Mouse (Mus musculus): ENCODE measurements around the gene Fam53b.

Fam53b gene

DNA sequence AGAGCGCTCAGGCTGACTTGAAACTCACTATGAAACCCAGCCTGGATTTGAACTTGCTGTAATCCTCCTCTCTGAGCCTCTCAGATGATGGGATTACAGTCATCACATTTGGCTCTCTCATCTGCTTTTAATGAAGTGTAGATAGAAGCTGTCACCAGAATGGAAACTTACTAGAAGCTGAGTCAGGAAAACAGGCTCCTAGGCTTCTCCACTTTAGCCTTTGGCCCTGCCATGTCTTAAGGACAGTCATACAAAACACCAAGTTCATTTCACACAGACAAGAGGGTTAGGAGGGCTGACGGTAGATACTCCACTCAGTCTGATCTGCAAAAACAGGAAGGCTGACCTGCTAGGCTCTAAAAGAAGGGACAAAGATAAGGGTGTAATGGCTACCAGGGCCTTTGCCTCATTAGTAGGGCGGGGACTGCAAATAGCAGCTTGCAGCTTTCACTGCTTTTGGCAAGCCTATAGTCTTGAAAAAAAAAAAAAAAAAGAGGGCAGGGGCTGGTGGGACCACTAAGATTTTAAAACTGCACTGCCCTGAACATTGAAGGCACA, 48.0 kb downstream of the Fam53b start:
- DNase-seq (ENCODE audit: low spot score) = no peak

DNA sequence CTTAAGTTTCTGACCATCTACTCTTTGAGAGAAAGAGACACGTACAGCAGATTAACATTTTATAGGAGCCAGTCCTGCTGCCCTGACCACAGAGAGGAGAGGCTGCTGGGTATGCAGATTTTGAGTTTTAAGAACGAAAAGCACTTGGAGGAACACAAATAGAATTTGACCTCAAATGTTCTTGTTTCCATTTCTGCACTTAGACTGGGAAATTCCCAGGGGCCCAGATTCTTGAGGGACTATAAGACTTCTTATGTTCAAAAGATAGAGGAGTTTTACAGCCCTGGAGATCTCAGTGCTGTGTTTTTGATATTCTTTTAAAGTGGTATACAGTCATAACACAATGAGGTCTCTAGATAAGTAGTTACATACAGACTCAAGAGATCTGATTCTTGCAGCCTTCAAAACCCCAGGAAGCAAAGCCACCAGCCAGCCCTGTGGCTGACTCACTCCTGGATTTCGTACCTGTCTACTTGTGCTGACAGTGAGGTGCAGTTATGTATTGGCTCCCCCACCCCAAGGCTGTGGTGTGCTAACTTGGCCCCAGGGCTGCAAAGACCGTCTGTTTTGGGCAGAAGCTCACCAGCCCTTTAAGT, 48.7 kb downstream of the Fam53b start:
- DNase-seq (ENCODE audit: low spot score) = no peak

DNA sequence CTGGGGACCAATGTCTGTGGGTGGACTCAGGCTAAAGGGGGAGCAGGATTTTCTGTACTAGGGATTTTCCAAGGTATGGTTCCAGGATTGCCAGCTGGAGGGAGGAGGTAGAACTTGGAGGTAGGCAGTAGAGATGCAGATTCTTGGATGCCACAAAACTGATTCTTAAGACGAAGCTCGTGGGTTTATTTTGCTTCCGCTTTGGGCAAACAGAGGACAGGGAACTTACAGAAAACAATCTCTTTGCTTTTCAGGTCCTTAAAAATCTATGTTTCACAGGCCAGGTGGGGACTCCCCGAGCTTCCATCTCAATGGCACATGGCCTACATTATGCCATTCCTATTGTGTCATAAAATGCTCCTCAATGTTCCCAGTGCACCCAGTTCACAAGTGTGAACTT, 49.4 kb downstream of the Fam53b start:
- DNase-seq (ENCODE audit: low spot score) = no peak

DNA sequence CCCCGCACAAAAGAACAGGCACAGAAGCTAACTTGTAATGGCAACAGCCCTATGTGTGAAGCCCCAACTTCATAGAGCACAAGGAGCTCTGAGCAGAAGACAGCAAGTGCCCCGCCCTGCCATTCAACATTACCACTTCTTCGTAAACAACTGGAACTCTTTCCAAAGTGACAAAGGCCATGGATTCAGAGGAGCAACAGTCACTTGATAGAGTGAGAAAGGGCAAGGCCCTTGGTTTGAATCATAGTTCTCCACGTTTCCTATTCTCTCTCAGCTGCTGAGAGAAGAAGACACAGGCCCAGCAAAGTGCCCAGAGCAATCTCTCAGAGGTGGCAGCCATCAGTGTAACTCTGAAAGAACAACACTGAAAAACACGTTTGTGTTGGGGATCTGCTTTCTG, 49.8 kb downstream of the Fam53b start:
- no peak for DNase-seq (ENCODE audit: low spot score)

DNA sequence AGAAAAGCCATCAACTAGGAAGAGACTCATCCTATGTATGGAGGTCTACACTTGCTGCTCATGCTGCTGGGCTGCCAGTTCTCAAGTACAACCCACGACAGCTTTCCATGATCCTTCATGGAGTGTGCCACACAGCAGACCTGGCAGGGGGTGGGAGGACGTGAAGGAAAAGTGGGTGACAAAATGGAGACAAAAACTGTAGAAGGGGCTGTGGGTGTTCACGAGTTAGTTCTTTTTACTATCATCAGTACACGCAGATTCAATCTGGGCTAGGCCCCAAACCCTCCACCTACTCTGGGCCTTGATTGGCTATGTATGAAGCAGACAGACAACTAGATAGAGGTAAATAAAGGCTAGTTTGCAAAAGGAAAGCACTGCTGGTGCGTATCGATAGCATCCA, 50.3 kb downstream of the Fam53b start:
- no peak for DNase-seq (ENCODE audit: low spot score)

DNA sequence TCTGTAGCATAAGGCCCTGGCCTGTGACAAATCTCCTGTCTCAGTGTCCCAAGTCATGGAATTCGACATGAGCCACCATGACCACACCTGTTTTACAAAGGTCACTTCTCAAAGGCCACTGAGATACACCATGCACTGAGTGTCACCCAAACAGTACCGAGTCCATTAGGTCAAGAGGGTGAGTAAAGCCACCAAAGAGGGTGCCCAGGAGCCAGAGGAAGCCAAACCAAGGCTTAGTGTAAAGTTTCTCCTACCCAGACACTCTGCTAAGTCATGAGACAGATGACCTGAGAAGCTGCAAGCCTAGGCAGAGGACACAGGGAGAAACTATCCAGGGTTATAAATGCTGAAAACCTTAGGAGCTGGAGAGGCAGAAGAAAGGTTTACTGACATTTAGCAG, 52.3 kb downstream of the Fam53b start:
- no peak for DNase-seq (ENCODE audit: low spot score)

DNA sequence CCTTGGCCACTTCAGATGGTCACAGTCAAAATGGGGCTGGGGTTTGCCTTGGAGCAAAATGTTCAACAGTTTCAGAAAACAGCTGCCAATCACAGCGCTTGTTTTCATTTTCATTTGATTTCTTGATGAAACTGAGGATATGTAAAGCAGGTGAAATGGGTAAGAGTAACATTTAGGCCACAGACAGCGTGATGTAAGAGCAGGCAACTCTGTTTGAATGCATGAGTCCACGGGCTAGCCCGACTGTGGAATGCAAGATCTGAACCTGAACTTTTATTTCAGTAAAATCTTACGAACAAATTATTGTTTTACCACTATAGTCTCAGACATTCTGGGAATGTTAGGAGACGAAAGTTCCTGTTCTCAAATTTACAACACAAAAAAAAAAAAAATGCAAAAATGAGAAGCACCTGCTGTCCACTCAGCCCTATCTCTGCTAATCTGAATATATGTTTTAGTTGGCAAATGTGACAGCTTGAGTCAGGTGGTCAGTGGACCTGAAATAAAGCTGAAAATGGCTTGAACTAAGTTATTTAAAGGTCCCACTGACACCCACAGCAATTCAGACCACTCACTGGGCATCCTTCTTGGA, 53.0 kb downstream of the Fam53b start:
- no peak for DNase-seq (ENCODE audit: low spot score)

DNA sequence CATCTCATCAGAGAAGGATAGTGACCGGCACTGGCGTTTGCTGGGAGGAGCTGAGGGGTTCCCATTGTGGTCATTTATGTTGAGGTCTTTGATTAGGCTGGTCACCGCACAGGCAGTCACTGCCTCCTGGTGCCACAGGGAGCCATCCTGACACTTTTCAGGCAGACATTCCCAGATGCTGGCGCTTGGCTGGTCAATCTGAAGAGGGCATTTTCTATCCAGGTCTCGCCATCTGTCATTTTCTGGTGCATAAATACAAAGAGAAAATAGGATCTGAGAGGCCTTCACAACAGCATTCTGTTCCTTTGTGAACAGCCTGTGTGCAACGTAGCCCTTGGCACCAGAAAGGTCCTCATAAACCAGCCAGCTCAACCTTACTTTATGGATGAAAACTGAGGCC, 53.8 kb downstream of the Fam53b start:
- DNase-seq (ENCODE audit: low spot score) = no peak

DNA sequence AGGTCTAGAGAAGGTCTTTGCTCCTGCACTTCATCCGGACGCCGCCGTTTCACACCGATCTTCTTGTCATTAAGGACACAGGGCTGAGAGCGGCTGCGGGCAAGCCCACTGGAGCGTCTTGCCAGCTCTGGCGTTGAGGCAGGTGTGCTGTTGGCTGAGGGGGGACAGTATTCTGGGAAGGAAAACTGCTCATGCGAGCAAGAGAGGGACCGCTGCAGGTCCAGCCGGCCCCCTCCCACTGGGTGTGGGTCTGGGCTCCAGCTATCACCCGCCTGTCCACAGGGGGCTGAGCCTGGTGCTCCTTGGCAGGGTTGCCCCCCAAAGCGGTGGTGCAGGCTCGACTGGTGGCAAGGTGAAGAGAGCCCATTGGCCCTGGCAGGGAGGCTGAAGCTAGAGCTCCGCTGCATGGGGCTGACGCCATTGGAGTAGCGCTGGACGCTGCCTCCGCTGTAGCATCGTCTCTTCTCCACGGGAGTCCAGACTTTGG, 54.2 kb downstream of the Fam53b start:
- no peak for DNase-seq (ENCODE audit: low spot score)

DNA sequence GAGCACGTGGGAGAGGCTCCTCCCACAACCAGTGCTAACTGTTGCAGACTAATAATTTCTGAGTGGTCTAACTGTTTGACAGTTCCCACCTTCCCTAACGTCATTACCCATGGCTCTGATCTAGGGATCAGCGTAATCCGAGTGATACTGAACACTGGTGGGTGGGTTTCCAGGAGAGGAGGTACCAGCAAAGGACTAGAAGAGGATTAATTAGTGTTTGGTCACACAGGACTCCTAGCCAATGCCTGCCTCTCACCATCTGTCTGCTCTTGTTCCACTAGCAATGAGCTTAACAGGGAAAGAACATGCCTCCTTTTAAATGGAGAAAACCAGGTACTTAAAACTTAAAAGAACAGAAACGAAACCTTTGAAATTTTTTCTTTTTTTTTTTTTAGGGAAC, 54.8 kb downstream of the Fam53b start:
- DNase-seq (ENCODE audit: low spot score) = no peak

DNA sequence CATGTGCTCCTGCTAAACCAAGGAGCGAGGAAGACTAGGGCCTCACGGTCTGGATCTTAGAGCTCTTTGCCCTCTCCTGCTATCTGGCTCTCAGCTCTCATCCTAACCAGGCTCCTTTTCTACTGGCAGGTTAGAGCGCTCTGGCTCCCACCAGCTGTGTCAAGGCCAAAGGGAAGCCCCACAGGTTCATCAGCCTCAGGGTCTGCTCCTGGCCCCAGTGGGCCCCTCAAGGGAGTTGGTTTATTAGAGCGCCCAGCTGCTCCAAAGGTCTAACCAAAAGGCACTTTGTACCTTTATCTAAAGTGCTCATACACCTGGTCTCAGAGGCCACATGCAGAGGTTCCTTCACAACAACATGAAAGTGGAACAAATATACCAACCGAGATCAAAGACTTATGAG, 57.4 kb downstream of the Fam53b start:
- no peak for DNase-seq (ENCODE audit: low spot score)

DNA sequence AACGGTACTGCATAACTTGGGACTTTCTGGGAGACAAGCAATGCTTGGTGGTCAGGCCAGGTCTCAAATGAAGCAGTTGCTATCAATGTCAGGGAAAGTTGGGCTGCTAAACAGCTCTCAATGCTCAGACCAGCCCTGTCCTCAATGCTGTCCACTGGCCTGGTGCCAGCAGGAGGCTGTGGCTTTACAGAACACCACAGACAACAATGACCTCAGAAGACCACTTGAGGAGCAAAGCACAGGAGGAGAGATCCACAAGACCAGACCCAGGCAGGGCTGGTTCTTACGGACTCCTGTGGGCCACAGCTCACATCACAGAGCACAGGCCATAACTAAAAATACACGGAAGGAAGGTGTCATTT, 59.3 kb downstream of the Fam53b start:
- no peak for DNase-seq (ENCODE audit: low spot score)

DNA sequence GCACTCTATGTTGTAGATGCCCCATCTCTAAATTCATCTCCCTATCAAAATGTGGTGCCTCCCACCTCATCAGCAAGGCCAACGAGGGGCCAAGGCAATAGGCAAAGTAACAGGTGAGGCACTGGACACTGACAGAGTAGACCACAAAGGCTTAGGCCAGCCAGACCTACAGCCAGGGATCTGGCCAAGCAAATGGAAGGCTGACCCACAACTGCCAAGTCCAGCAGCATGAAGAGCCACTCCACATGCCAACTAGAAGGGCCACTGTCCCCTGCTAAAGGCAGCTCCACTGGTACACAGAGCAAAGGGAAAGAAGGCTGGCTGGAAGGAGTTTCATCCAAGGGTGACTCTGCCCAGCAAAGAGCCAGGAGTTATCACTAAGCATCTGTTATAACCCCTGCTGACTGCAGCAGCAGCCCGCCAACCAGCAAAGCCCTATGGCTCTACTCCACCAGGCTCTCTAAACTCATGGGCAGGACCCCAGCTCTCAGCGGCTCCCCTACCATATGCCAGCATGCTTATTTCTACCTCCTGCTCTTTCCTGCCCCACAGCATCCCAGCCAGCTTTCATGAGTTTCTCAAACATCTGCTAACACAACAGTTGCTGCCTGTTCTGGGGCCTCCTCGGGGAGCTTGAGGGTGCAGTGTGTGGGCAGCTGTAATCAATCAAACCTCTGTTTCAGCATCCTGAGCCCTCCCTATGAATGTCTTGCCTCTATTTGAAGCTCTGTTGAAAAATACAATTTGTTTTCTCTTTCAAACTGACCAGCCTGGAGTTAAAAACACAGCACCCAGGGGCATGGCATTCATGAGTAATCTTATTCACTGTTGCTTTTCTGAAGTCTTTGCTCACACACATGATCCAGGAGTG, 59.9 kb downstream of the Fam53b start:
- no peak for DNase-seq (ENCODE audit: low spot score)

DNA sequence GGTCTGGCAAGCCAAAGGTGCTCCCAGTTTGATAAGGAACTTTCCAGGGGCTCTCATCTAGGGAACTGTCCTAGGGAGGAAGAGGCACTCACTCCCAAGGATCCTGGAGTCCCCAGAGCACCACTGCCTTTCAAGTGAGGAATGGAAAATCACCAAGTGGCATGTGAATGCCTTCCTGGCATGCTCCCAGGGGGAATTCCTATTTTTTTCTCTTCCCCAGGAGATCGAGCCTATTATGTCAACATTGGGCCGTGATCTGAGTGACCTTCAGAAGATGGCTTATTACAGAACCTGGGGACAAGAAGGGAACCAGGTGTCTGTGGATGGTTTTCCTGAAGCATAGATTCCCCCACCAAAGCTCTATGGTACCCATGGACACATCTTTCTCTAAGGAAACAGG, 62.0 kb downstream of the Fam53b start:
- DNase-seq (ENCODE audit: low spot score) = no peak

DNA sequence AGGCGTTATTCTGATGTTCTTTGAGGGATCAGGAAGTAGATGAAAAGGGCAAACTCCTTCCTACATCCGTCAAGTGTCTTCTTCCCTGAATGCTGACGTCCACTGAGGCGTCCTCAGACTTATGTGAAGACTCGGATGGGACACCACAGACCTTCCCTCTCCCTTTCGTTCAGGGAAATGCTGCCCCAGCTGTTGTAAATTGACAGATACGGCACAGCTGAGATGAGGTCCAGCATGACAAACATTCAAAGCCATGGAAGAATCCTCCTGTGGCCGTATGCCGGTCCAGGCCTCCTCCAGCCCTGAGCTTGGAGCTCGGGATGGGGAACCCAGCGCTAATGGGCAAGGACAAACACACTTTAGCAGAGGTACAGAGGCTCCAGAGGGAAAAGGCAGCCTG, 64.2 kb downstream of the Fam53b start:
- DNase-seq (ENCODE audit: low spot score) = no peak

DNA sequence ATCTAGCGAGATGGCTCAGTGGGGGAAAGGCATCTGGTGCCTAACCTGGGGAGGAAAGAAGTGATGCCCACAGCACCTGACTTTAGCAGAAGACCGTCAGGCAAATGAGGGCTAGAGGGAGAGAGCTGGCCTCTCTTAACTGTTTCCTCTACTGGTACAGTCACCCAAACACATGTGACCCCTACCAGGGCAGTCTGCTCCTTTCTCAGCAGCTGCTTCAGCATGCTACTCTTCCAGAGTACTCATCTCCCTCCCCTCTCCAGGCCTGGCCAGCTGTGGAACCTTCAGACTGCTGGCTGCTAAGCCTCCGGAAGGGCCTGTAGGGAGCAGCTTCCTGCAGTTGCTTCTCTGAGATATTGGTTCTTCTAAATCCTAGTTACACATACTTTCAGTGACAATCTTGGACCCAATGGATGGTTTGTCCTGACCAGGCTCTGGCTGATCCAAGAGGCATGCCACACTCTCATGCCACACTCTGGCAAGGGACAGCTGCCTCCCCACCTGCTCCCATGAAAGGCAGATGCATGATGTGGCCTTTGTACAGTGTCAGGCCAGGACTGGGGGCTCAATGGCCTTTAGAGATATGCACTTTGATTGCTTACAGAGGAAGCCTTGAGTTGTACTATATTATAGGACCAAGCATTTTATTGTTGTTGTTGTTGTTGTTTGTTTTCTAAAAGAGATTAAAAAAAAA, 65.5 kb downstream of the Fam53b start:
- no peak for DNase-seq (ENCODE audit: low spot score)

DNA sequence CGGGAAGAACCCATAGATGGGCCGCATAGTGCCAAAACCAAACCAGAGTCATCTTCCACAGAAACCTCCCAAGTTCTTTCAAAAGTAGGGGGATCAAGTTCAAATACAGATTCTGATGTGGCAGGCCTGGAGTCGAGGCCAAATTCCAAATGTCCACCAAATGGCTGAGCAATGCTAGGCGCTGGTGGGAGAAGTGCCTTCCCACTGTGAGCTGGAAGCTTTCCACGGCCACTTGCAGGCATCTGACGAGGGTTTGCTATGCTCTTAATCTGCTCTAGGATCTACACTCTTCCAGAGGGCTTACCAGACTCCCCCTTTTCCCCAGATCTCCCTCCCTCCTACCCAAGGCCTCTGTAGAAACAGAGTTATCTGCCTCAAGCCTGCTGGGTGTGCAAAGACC, 66.6 kb downstream of the Fam53b start:
- DNase-seq (ENCODE audit: low spot score) = no peak

DNA sequence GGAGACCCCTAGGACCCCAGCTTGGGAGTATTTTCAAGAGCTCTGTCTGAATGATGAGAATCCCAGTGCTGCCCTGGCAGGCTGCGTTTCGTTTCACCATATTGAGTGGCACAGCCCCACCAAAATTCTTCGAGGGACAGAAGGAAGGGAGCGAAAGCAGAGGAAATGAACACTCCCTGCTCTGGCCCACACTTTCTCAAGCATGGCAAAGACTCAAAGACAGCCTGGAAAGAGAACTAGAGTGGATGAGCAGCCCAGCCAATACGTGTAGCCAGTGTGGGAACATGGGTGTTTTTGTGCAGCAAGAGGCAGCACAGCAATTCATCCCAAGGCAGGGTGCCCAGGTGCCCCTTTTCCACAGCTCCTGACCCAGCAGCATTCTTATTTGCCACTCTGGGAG, 70.8 kb downstream of the Fam53b start:
- DNase-seq (ENCODE audit: low spot score) = no peak

DNA sequence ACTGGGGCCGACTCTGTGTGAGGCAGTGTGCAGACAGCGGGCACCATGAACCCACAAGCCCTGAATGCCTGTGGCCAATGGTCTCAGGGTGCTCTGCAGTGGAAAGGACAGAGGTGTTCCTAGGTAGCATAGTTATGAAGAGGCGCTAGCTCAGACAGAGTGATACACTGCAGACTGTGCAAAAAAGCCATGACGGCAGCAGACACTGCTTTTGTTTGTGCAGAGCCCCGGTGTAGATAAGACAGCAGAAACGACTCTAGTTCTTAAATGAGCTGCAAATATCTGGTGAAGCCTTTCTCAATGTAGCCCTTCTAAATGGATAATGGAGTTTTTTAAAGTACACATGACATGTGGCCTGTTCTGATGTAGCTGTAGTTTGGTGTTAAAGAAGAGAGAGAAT, 73.9 kb downstream of the Fam53b start:
- DNase-seq (ENCODE audit: low spot score) = no peak

DNA sequence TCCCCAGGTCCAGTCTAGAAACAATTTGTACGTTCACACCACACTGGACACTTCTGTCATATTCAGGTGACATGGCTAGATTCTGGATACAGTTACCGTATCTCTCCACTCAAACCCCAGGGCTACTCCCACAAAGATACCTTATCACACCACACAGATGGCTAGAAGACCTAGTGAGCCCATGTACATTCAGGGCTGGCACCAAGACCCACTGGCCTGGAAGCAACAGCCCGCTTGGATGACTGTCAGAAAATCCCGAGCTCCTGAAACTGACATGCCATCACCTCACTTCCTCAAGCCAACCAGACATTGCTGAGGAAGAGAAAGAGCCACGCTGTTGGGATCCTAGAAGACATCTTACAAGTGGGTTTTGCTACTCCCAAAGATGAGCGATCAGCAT, 74.8 kb downstream of the Fam53b start:
- peak; percentile 77 for DNase-seq (ENCODE audit: low spot score)

DNA sequence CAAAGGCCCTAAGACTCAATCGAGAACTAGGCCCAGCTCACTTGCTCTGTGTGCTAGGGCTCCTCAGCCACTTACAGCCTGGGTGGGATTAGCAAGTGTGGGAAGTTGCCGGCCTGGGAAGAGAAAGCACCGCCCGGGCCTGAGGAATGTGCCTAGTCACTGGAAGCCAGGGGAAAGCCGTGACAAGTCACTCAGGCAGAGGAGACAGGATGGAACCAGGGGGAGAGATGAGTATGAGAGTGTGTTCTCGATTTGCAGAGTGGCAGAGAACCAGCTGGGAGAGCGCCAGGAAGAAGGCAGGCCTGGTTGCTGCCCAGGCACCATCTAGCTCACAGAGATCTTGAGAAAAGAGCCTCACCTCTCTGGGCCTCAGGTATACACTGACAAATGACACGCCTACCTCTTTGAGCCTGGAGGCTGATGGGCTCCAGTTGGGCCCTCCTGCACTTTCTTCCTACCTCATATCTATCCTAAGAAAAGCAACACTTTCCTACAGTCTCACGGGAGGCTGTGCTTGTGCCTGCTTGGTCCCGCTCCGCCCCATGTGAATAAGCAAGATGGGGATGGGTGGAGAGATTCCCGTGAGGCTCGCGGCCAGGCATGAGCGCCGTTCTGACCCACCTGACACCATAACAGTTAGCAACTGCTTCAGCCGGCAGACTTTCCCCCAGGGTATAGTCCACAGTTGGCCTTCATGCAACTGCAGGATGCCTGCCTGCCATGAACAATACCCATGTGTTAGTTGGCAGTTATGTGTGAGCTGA, 77.4 kb downstream of the Fam53b start:
- DNase-seq (ENCODE audit: low spot score) = no peak

DNA sequence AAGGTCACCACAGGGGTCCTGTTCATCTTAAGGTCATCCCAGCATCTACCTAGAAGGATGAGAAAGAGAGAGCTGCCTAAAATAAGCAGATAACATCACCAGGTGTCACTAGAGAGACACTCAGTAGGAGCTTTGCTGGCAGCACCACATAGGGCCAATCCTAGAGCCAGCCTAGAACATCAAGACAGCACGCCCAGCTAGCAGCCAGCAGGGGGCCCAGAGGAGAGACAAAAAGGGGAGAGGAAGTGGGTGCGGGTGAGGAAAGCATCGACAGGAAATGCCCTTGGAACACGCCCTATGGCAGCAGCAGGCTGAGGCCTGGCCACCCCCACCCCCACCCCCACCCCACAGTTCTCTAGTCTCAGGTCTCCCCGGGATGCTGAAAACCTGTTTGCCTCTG, 78.5 kb downstream of the Fam53b start:
- peak; percentile 72 for DNase-seq (ENCODE audit: low spot score)

Data from c-Kit-positive CD71-positive TER-119-positive erythroid progenitor cells, embryonic 14.5 days (primary cell).